Mouse (Mus musculus): Measurements from ENCODE around the gene Rbsn. TPM values are rescaled to one million over a fixed set of nuclear protein-coding genes. Genes with fewer than 3 reads are reported as not detected.

Gene Rbsn
- polyA plus RNA-seq, 1 experiment from 2014 or later: 23.8 TPM

Other genes starting within 250 kb of the Rbsn start
- gene Fgd5, start 236.0 kb downstream of the Rbsn start, polyA plus RNA-seq (2015; fragmentation: Nextera tagmentation; extraction: Ambion mirVana): 8.1 and 8.2 TPM in 2 replicates
- 11.5 and 14.7 TPM in 2 replicates for gene Nr2c2, start 123.5 kb downstream of the Rbsn start, polyA plus RNA-seq (2015; fragmentation: Nextera tagmentation; extraction: Ambion mirVana)
- 81.3 and 89.8 TPM in 2 replicates for gene Mrps25, start 30.9 kb downstream of the Rbsn start, polyA plus RNA-seq (2015; fragmentation: Nextera tagmentation; extraction: Ambion mirVana)
- 0.81 and 0.84 TPM in 2 replicates for gene Trh, start 29.7 kb upstream of the Rbsn start, polyA plus RNA-seq (2015; fragmentation: Nextera tagmentation; extraction: Ambion mirVana)

All from stomach, embryonic 16.5 days (tissue).